Mouse (Mus musculus) liver, adult 2 months (tissue): ENCODE measurements at regions not wholly inside any gene's neighbourhood (a gene's known extent, or its start where the extent isn't known, plus 50 kb on each side); places are given as distances from the start of the nearest gene placed in this dataset.

ENCODE experiments used
- DNase-seq: peaks from one replicate; pipeline ENCODE4 v3.0.0-alpha.2; 2011; ENCODE audit warnings: low read depth, low spot score; ENCODE audit errors: extremely low read depth
- H3K27ac ChIP-seq: fragments of 200-500 bp; replicated peaks from 2 replicates; pipeline ENCODE4 v1.5.1; 2012; ENCODE audit warnings: low read depth, mild to moderate bottlenecking, control low read depth, inconsistent platforms, low read length; ENCODE audit not compliant: insufficient read depth
- H3K27me3 ChIP-seq: fragments of 200-500 bp; 2 replicates; pipeline ENCODE4 v1.6.1; 2012; ENCODE audit warnings: mild to moderate bottlenecking, moderate library complexity, low read length, inconsistent platforms; ENCODE audit not compliant: control insufficient read depth, insufficient read depth
- H3K36me3 ChIP-seq: fragments of 200-500 bp; 2 replicates; pipeline ENCODE4 v1.6.1; 2012; ENCODE audit warnings: low read length, inconsistent platforms; ENCODE audit not compliant: control insufficient read depth, insufficient read depth
- H3K4me1 ChIP-seq: fragments of 200-500 bp; 2 replicates; pipeline ENCODE4 v1.6.1; 2011; ENCODE audit warnings: low read length; ENCODE audit not compliant: control insufficient read depth, insufficient read depth
- H3K4me3 ChIP-seq: fragments of 200-500 bp; 2 replicates; pipeline ENCODE4 v1.5.1; 2011; ENCODE audit warnings: low read depth, mild to moderate bottlenecking, control low read depth, low read length, moderate library complexity; ENCODE audit not compliant: insufficient read depth
- H3K79me2 ChIP-seq: fragments of 200-500 bp; 2 replicates; pipeline ENCODE4 v1.6.1; 2012; ENCODE audit warnings: inconsistent platforms, mild to moderate bottlenecking, low read length, moderate library complexity; ENCODE audit not compliant: control insufficient read depth, insufficient read depth
- H3K9ac ChIP-seq: fragments of 200-500 bp; 2 replicates; pipeline ENCODE4 v1.6.1; 2012; ENCODE audit warnings: low read depth, mild to moderate bottlenecking, control low read depth, inconsistent platforms, low read length
- CTCF ChIP-seq: fragments of 200-500 bp; IDR thresholded peaks from 2 replicates; pipeline ENCODE4 v1.5.1; 2011; ENCODE audit warnings: low read depth, low read length, control low read depth
- POLR2A ChIP-seq: fragments of 200-500 bp; IDR thresholded peaks from 2 replicates; pipeline ENCODE4 v1.6.1; 2011; ENCODE audit warnings: low read length, control low read depth; ENCODE audit not compliant: insufficient read depth; ENCODE audit errors: extremely low read depth
- WGBS: fragments of 180-500 bp; shearing (Covaris S2); methylation state at CpG from one replicate; pipeline ENCODE4 v1.1.7; 2018; 5-methylcytosine and 5-hydroxymethylcytosine counted together

DNA sequence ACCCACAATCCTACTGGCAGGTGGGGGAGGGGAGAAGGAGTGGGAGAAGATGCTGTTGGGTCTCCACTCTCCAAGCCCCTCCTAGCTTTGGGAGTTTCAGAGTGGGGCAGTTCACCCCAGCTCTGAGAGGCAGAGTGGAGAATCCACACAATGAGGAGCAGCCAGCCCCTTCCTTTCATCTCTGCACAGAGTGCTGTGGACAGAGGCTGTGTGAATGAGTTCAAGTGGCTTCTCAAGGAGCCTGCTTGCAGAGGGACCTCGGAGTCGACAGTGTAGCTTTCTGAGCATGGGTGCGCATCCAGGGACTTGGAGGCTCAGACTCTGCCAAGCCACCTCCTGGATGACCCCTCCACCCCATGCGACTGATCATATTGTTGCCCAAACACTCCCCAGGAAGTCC lies 88.9 kb upstream of the Gm26897 start:
- Histone ChIP-seq H3K27me3 (no peaks in the 10 kb centered on the region), H3K4me1 (no peaks in the 10 kb centered on the region), H3K36me3 (no peaks in the 10 kb centered on the region), H3K4me3 (no peak overlapping the region), H3K9ac (no peak overlapping the region), H3K27ac (no peak overlapping the region), H3K79me2 (no peaks in the 10 kb centered on the region)
- no peak for TF ChIP-seq POLR2A
- no peak for TF ChIP-seq CTCF
- WGBS: 71% methylated on average over 4 of the region's 4 CpGs
- DNase-seq: no peak

GRCm38 (mm10) chr5:111647686-111648200 lies 86.0 kb upstream of the Gm26897 start:
- H3K36me3 ChIP-seq: no peaks in the 10 kb centered on the region
- H3K27ac ChIP-seq: no peak overlapping the region
- H3K4me1 ChIP-seq: no peaks in the 10 kb centered on the region
- H3K9ac ChIP-seq: no peak overlapping the region
- TF ChIP-seq CTCF (no peak), POLR2A (no peak)
- DNase-seq: no peak
- no peak overlapping the region for H3K4me3 ChIP-seq
- 82% methylated on average over 6 of the region's 6 CpGs for WGBS
- H3K79me2 ChIP-seq: no peaks in the 10 kb centered on the region
- H3K27me3 ChIP-seq: no peaks in the 10 kb centered on the region

- no peak for DNase-seq
- Histone ChIP-seq H3K27me3 (no peaks in the 10 kb centered on the region), H3K4me1 (no peaks in the 10 kb centered on the region), H3K9ac (no peak overlapping the region), H3K4me3 (no peak overlapping the region), H3K79me2 (no peaks in the 10 kb centered on the region), H3K36me3 (no peaks in the 10 kb centered on the region), H3K27ac (no peak overlapping the region)
- WGBS: 68% methylated on average over 7 of the region's 7 CpGs
- TF ChIP-seq CTCF: no peak
- TF ChIP-seq POLR2A: no peak
These were observed 85.2 kb upstream of the Gm26897 start for GRCm38 (mm10) chr5:111648481-111648880.

DNA sequence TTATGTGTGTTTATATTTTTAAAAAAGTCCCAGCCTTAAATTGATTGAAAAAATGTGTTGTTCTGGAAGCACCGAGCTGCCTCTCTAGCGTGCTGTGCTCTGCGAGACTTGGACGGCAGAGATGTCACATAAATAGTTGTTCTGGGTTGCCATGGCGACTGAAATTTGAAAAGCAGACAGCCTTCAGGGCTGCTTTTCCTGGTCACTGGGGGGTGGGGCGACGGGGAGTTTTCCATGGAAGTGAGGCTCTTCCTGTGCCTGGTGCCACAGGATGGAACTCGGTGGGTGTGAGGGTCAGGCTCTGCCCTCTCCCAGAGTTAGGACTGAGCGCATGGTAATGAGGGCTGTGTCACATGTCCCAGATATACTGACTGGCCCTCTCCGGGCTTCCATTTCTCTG lies 84.7 kb upstream of the Gm26897 start:
- H3K27ac ChIP-seq: no peak overlapping the region
- no peaks in the 10 kb centered on the region for H3K4me1 ChIP-seq
- H3K4me3 ChIP-seq: no peak overlapping the region
- H3K27me3 ChIP-seq: no peaks in the 10 kb centered on the region
- DNase-seq: peak; percentile 11
- H3K36me3 ChIP-seq: no peaks in the 10 kb centered on the region
- no peak overlapping the region for H3K9ac ChIP-seq
- no peak for TF ChIP-seq CTCF
- TF ChIP-seq POLR2A: no peak
- WGBS: 58% methylated on average over 10 of the region's 10 CpGs
- H3K79me2 ChIP-seq: no peaks in the 10 kb centered on the region

DNA sequence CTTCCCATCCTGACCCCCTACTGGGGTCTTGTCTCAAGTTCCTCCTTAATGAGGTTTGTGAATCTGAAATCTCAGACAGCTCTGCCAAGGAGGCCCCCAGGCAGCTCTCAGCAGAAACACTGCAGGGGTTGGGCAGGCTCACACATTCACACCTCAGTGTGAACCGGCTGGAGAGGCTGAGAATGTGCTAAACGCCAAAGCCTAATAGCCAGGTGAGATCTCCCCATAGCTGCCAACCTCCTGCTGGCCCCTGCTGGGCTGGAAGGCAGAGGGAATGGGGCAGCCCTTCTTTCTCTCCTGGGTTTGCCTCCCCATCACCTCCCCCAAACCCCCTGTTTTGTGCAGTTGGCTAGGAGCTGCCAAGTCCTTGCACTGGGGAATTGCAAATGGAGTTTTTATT lies 81.3 kb upstream of the Gm26897 start:
- Histone ChIP-seq H3K4me3 (no peak overlapping the region), H3K36me3 (no peaks in the 10 kb centered on the region), H3K4me1 (peaks cover under 1% of the 10 kb centered on the region), H3K9ac (no peak overlapping the region), H3K27ac (no peak overlapping the region), H3K27me3 (no peaks in the 10 kb centered on the region), H3K79me2 (no peaks in the 10 kb centered on the region)
- 44% methylated on average over 2 of the region's 2 CpGs for WGBS
- TF ChIP-seq CTCF (no peak), POLR2A (no peak)
- no peak for DNase-seq

DNA sequence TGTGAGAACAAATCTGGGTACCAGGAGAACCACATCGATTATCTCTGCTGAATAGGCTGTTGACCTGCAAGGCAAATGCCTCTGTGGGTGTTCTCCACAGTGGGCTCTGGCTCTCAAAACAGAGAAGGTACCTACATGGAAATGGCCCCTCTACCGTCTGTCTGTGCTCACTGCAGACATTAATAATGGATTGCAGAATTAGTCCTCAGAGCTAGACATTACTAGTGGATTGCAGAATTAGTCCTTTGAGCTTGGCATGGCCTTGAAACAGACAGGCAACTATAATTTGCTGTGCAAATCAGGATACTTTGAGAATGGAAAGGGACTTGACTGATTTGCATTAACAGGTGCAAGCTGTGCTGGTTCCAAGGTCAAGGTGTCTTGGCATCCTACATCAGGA lies 77.3 kb upstream of the Gm26897 start:
- no peak for DNase-seq
- Histone ChIP-seq H3K27me3 (no peaks in the 10 kb centered on the region), H3K79me2 (no peaks in the 10 kb centered on the region), H3K4me1 (peaks cover 6% of the 10 kb centered on the region), H3K27ac (no peak overlapping the region), H3K9ac (no peak overlapping the region), H3K36me3 (no peaks in the 10 kb centered on the region), H3K4me3 (no peak overlapping the region)
- WGBS: 78% methylated on average over 2 of the region's 2 CpGs
- TF ChIP-seq POLR2A: no peak
- no peak for TF ChIP-seq CTCF
